Mouse (Mus musculus) small intestine, adult 2 months (tissue): ENCODE measurements at regions not wholly inside any gene's neighbourhood (a gene's known extent, or its start where the extent isn't known, plus 50 kb on each side); places are given as distances from the start of the nearest gene placed in this dataset.

Source experiments
- H3K27ac ChIP-seq: fragments of 200-500 bp; 2 replicates; pipeline ENCODE4 v1.5.1; 2012; ENCODE audit warnings: low read depth, low read length, control low read depth, inconsistent platforms; ENCODE audit not compliant: insufficient read depth
- H3K27me3 ChIP-seq: fragments of 200-500 bp; 2 replicates; pipeline ENCODE4 v1.6.1; 2012; ENCODE audit warnings: mild to moderate bottlenecking, moderate library complexity, low read length, inconsistent platforms; ENCODE audit not compliant: control insufficient read depth, insufficient read depth
- H3K36me3 ChIP-seq: fragments of 200-500 bp; 2 replicates; pipeline ENCODE4 v1.6.1; 2012; ENCODE audit warnings: mild to moderate bottlenecking, low read length, control low read depth, inconsistent platforms; ENCODE audit not compliant: control insufficient read depth, insufficient read depth
- H3K4me1 ChIP-seq: fragments of 200-500 bp; 2 replicates; pipeline ENCODE4 v1.6.1; 2012; ENCODE audit warnings: low read length, inconsistent platforms, mixed read lengths; ENCODE audit not compliant: control insufficient read depth, insufficient read depth, insufficient read length
- H3K4me3 ChIP-seq: fragments of 200-500 bp; 2 replicates; pipeline ENCODE4 v1.5.1; 2012; ENCODE audit warnings: low read depth, mild to moderate bottlenecking, control low read depth, inconsistent platforms, low read length, moderate library complexity
- CTCF ChIP-seq: fragments of 200-500 bp; IDR thresholded peaks from 2 replicates; pipeline ENCODE4 v1.5.1; 2012; ENCODE audit warnings: low read depth, mild to moderate bottlenecking, control low read depth, inconsistent platforms, low read length, moderate library complexity, mixed read lengths; ENCODE audit not compliant: insufficient replicate concordance, insufficient read length; ENCODE audit errors: extremely low read depth
- POLR2A ChIP-seq: fragments of 200-500 bp; IDR thresholded peaks from 2 replicates; pipeline ENCODE4 v1.6.1; 2012; ENCODE audit warnings: low read depth, mild to moderate bottlenecking, control low read depth, inconsistent platforms, low read length, moderate library complexity
- WGBS: fragments of 180-500 bp; shearing (Covaris S2); methylation state at CpG from one replicate; pipeline ENCODE4 v1.1.7; 2018; 5-methylcytosine and 5-hydroxymethylcytosine counted together

- Histone ChIP-seq H3K4me3 (no peak overlapping the region), H3K27me3 (no peaks in the 10 kb centered on the region), H3K27ac (no peak overlapping the region), H3K4me1 (no peaks in the 10 kb centered on the region), H3K36me3 (no peaks in the 10 kb centered on the region)
- no peak for TF ChIP-seq POLR2A
- no peak for TF ChIP-seq CTCF
- 61% methylated on average over 6 of the region's 6 CpGs for WGBS
Measured at GRCm38 (mm10) chr6:89081624-89082300, 179.7 kb downstream of the Tpra1 start.

- WGBS: 92% methylated on average over 3 of the region's 3 CpGs
- TF ChIP-seq POLR2A (no peak), CTCF (peak; percentile 23; the same call in 1 of the 2 replicates)
- Histone ChIP-seq H3K4me1 (no peaks in the 10 kb centered on the region), H3K36me3 (no peaks in the 10 kb centered on the region), H3K27ac (no peak overlapping the region), H3K4me3 (no peak overlapping the region), H3K27me3 (no peaks in the 10 kb centered on the region)
Measured at GRCm38 (mm10) chr6:89084437-89084836, 182.4 kb downstream of the Tpra1 start.

GRCm38 (mm10) chr6:89085151-89085550 lies 183.1 kb downstream of the Tpra1 start:
- Histone ChIP-seq H3K27ac (no peak overlapping the region), H3K4me3 (no peak overlapping the region), H3K27me3 (no peaks in the 10 kb centered on the region), H3K36me3 (no peaks in the 10 kb centered on the region), H3K4me1 (no peaks in the 10 kb centered on the region)
- 80% methylated on average over 6 of the region's 6 CpGs for WGBS
- no peak for TF ChIP-seq POLR2A
- TF ChIP-seq CTCF: no peak

- WGBS: 52% methylated on average over 4 of the region's 4 CpGs
- no peaks in the 10 kb centered on the region for H3K27me3 ChIP-seq
- no peaks in the 10 kb centered on the region for H3K4me1 ChIP-seq
- H3K36me3 ChIP-seq: no peaks in the 10 kb centered on the region
- no peak overlapping the region for H3K27ac ChIP-seq
- no peak for TF ChIP-seq CTCF
- no peak overlapping the region for H3K4me3 ChIP-seq
Measured at GRCm38 (mm10) chr6:89087620-89088019, 185.6 kb downstream of the Tpra1 start.

- Histone ChIP-seq H3K4me3 (no peak overlapping the region), H3K27me3 (no peaks in the 10 kb centered on the region), H3K36me3 (no peaks in the 10 kb centered on the region), H3K4me1 (no peaks in the 10 kb centered on the region), H3K27ac (no peak overlapping the region)
- WGBS: 85% methylated on average over 5 of the region's 5 CpGs
- TF ChIP-seq CTCF: no peak
- TF ChIP-seq POLR2A: no peak
Measured at GRCm38 (mm10) chr6:89090096-89090495, 188.0 kb downstream of the Tpra1 start.

- Histone ChIP-seq H3K4me1 (no peaks in the 10 kb centered on the region), H3K36me3 (no peaks in the 10 kb centered on the region), H3K27ac (no peak overlapping the region), H3K4me3 (no peak overlapping the region), H3K27me3 (no peaks in the 10 kb centered on the region)
- TF ChIP-seq POLR2A (no peak), CTCF (no peak)
- 91% methylated on average over 14 of the region's 14 CpGs for WGBS
Measured at GRCm38 (mm10) chr6:89095911-89096310, 193.9 kb downstream of the Tpra1 start.

GRCm38 (mm10) chr6:89097531-89097930 lies 195.5 kb downstream of the Tpra1 start:
- 64% methylated on average over 8 of the region's 8 CpGs for WGBS
- no peak overlapping the region for H3K27ac ChIP-seq
- TF ChIP-seq CTCF (no peak), POLR2A (no peak)

More at GRCm38 (mm10) chr6:89097531-89097930, 195.5 kb downstream of the Tpra1 start:
- H3K36me3 ChIP-seq: no peaks in the 10 kb centered on the region
- no peaks in the 10 kb centered on the region for H3K27me3 ChIP-seq
- H3K4me3 ChIP-seq: no peak overlapping the region
- no peaks in the 10 kb centered on the region for H3K4me1 ChIP-seq
